Comparison of ENCODE assay signal across 15 mouse cellular contexts in genomic region chr4:34148956-34149739, GRCm38 (mm10).
"Had no signal": no experiment of that assay in that cellular context is flagged by ENCODE, and none has a peak within 500 bp of the region (broad histone marks: within the 10 kb centered on the region; RNA-seq: fewer than 3 reads in every experiment).

No protein-coding gene starts in this region.

- H3K4me1 ChIP-seq: liver, embryonic 13.5 days; midbrain, embryonic 15.5 days; stomach, embryonic 15.5 days had no signal

- H3K36me3 ChIP-seq: liver, embryonic 13.5 days; midbrain, embryonic 15.5 days; stomach, embryonic 15.5 days had no signal

- H3K27me3 ChIP-seq: liver, embryonic 13.5 days; midbrain, embryonic 15.5 days; stomach, embryonic 15.5 days had no signal

- H3K9ac ChIP-seq: liver, embryonic 13.5 days; midbrain, embryonic 15.5 days; stomach, embryonic 15.5 days had no signal

- H3K9me3 ChIP-seq: liver, embryonic 13.5 days; midbrain, embryonic 15.5 days; stomach, embryonic 15.5 days had no signal

- ATAC-seq: midbrain, embryonic 15.5 days had no signal

- H3K27ac ChIP-seq: liver, embryonic 13.5 days; midbrain, embryonic 15.5 days; stomach, embryonic 15.5 days had no signal

- H3K4me3 ChIP-seq: liver, embryonic 13.5 days; midbrain, embryonic 15.5 days; myocyte; stomach, embryonic 15.5 days had no signal

- DNase-seq: kidney, adult 18-20 months; kidney, adult 9 months; kidney, postnatal 14 days; kidney, postnatal 4 days; liver, embryonic 13.5 days; lung, adult 2 months; lung, postnatal 14 days; lung, postnatal 4 days; right cerebral cortex, postnatal 25 days; spleen, adult 18-20 months; thymus, postnatal 25 days had no signal

- H3K4me2 ChIP-seq: liver, embryonic 13.5 days; midbrain, embryonic 11.5 days; midbrain, embryonic 15.5 days; stomach, embryonic 15.5 days had no signal
